In genomic region chr5:31535228-31535627, GRCm38 (mm10) we compare ENCODE assay signal across 26 mouse cellular contexts. TPM values are rescaled to one million over a fixed set of nuclear protein-coding genes. Genes with fewer than 3 reads are reported as not detected.
DNase-seq lines count a peak whose midpoint lies in the region; ATAC-seq and TF ChIP-seq lines count a peak whose summit lies in the region.
"Had no signal": no experiment of that assay in that cellular context is flagged by ENCODE, and none has a peak within 500 bp of the region (broad histone marks: within the 10 kb centered on the region; RNA-seq: fewer than 3 reads in every experiment).

No protein-coding gene starts in this region.

- no peak overlapping the region for H3K27ac ChIP-seq in embryonic facial prominence, embryonic 11.5 days (replicated peaks; ENCODE audit: low read depth, low read length)
- H3K27ac ChIP-seq in embryonic facial prominence, embryonic 10.5 days (replicated peaks), result no peak overlapping the region
- H3K27ac ChIP-seq in midbrain, embryonic 11.5 days (ENCODE audit: low read depth, low read length), result no peak overlapping the region
- no peak overlapping the region for H3K27ac ChIP-seq in midbrain, postnatal 0 days (ENCODE audit: low read depth, low read length)
- H3K27ac ChIP-seq: embryonic facial prominence, embryonic 15.5 days; hindbrain, embryonic 13.5 days; limb, embryonic 13.5 days; liver, embryonic 15.5 days had no signal

- no peak overlapping the region for H3K4me3 ChIP-seq in embryonic facial prominence, embryonic 11.5 days (ENCODE audit: low read depth, low read length)
- no peak overlapping the region for H3K4me3 ChIP-seq in embryonic facial prominence, embryonic 10.5 days
- no peak overlapping the region for H3K4me3 ChIP-seq in midbrain, embryonic 11.5 days (ENCODE audit: low read depth, low read length)
- no peak overlapping the region for H3K4me3 ChIP-seq in midbrain, postnatal 0 days (ENCODE audit: low read depth, low read length)
- H3K4me3 ChIP-seq: embryonic facial prominence, embryonic 15.5 days; hindbrain, embryonic 13.5 days; limb, embryonic 13.5 days; liver, embryonic 15.5 days had no signal

- no peak; the same call in none of the 2 replicates for TF ChIP-seq CTCF in midbrain, postnatal 0 days (IDR thresholded peaks at IDR 0.05)

- H3K27me3 ChIP-seq in embryonic facial prominence, embryonic 11.5 days (ENCODE audit: control insufficient read depth, insufficient read depth, low read length), result no peaks in the 10 kb centered on the region
- H3K27me3 ChIP-seq in embryonic facial prominence, embryonic 10.5 days (replicated peaks; ENCODE audit: low read depth, poor library complexity, severe bottlenecking), result no peaks in the 10 kb centered on the region
- H3K27me3 ChIP-seq in midbrain, embryonic 11.5 days (ENCODE audit: control insufficient read depth, insufficient read depth, low read length), result no peaks in the 10 kb centered on the region
- no peaks in the 10 kb centered on the region for H3K27me3 ChIP-seq in midbrain, postnatal 0 days (ENCODE audit: insufficient read depth, low read length)
- H3K27me3 ChIP-seq: embryonic facial prominence, embryonic 15.5 days; hindbrain, embryonic 13.5 days; limb, embryonic 13.5 days; liver, embryonic 15.5 days had no signal

- no peaks in the 10 kb centered on the region for H3K9me3 ChIP-seq in embryonic facial prominence, embryonic 11.5 days (replicated peaks; ENCODE audit: control insufficient read depth, low read length)
- H3K9me3 ChIP-seq in embryonic facial prominence, embryonic 10.5 days, result no peaks in the 10 kb centered on the region
- H3K9me3 ChIP-seq in midbrain, embryonic 11.5 days (ENCODE audit: control insufficient read depth, low read length), result no peaks in the 10 kb centered on the region
- H3K9me3 ChIP-seq in midbrain, postnatal 0 days (ENCODE audit: low read length), result no peaks in the 10 kb centered on the region
- H3K9me3 ChIP-seq: embryonic facial prominence, embryonic 15.5 days; G1E; hindbrain, embryonic 13.5 days; limb, embryonic 13.5 days; liver, embryonic 15.5 days had no signal

- WGBS in embryonic facial prominence, embryonic 11.5 days, result 92% methylated on average over 2 of the region's 2 CpGs
- WGBS in embryonic facial prominence, embryonic 10.5 days, result 91% methylated on average over 2 of the region's 2 CpGs
- WGBS in midbrain, embryonic 11.5 days, result 95% methylated on average over 2 of the region's 2 CpGs
- 96% methylated on average over 2 of the region's 2 CpGs for WGBS in midbrain, postnatal 0 days

- ATAC-seq in embryonic facial prominence, embryonic 11.5 days (replicated peaks; ENCODE audit: insufficient number of reproducible peaks, low FRiP score, low TSS enrichment, low read depth), result no peak
- no peak for ATAC-seq in midbrain, embryonic 11.5 days (ENCODE audit: low FRiP score)
- ATAC-seq in midbrain, postnatal 0 days (ENCODE audit: low FRiP score), result no peak
- ATAC-seq: midbrain, embryonic 16.5 days had no signal

- no peak overlapping the region for H3K9ac ChIP-seq in embryonic facial prominence, embryonic 11.5 days (replicated peaks; ENCODE audit: low read length)
- no peak overlapping the region for H3K9ac ChIP-seq in midbrain, embryonic 11.5 days (ENCODE audit: low read length)
- no peak overlapping the region for H3K9ac ChIP-seq in midbrain, postnatal 0 days (replicated peaks; ENCODE audit: low read length, poor library complexity, severe bottlenecking)
- H3K9ac ChIP-seq: embryonic facial prominence, embryonic 15.5 days; hindbrain, embryonic 13.5 days; limb, embryonic 13.5 days; liver, embryonic 15.5 days had no signal

- peak; percentile 7 for DNase-seq in embryonic facial prominence, embryonic 11.5 days (ENCODE audit: low spot score)
- no peak for DNase-seq in embryonic facial prominence, embryonic 10.5 days (ENCODE audit: low spot score)
- peak; percentile 83 for DNase-seq in midbrain, embryonic 11.5 days (ENCODE audit: low spot score, missing footprints)
- DNase-seq in midbrain, postnatal 0 days (ENCODE audit: low spot score), result no peak
- peak; percentile 19 for DNase-seq in induced T-regulatory cell, adult 2 months (ENCODE audit: low read depth)
- DNase-seq in kidney, adult 11 months, result no peak
- DNase-seq in cerebellum, adult 18-20 months, result no peak
- DNase-seq: adrenal gland, adult 2 months; cerebellum, postnatal 36 days; gastrocnemius, postnatal 25 days; kidney, adult 18-20 months; kidney, postnatal 14 days; lung, postnatal 4 days; right cerebral cortex, postnatal 14 days; thymus, postnatal 4 days had no signal

- H3K36me3 ChIP-seq in embryonic facial prominence, embryonic 11.5 days (replicated peaks; ENCODE audit: control insufficient read depth, insufficient read depth, low read depth, low read length), result peaks cover 2% of the 10 kb centered on the region
- peaks cover 97% of the 10 kb centered on the region for H3K36me3 ChIP-seq in embryonic facial prominence, embryonic 10.5 days (replicated peaks)
- peaks cover 4% of the 10 kb centered on the region for H3K36me3 ChIP-seq in midbrain, embryonic 11.5 days (ENCODE audit: control insufficient read depth, insufficient read depth, low read length)
- H3K36me3 ChIP-seq in midbrain, postnatal 0 days (ENCODE audit: insufficient read depth, low read length), result peaks cover 44% of the 10 kb centered on the region

- no peak overlapping the region for H3K4me2 ChIP-seq in embryonic facial prominence, embryonic 11.5 days (ENCODE audit: low read depth, low read length)
- H3K4me2 ChIP-seq in midbrain, embryonic 11.5 days, result no peak overlapping the region
- H3K4me2 ChIP-seq in midbrain, postnatal 0 days (ENCODE audit: low read depth, low read length, poor library complexity, severe bottlenecking), result no peak overlapping the region
- H3K4me2 ChIP-seq: embryonic facial prominence, embryonic 15.5 days; hindbrain, embryonic 13.5 days; limb, embryonic 13.5 days; liver, embryonic 15.5 days had no signal

- H3K4me1 ChIP-seq in embryonic facial prominence, embryonic 11.5 days (ENCODE audit: control insufficient read depth, insufficient read depth, low read length), result no peaks in the 10 kb centered on the region
- no peaks in the 10 kb centered on the region for H3K4me1 ChIP-seq in embryonic facial prominence, embryonic 10.5 days
- H3K4me1 ChIP-seq in midbrain, embryonic 11.5 days (ENCODE audit: control insufficient read depth, insufficient read depth, low read length), result no peaks in the 10 kb centered on the region
- no peaks in the 10 kb centered on the region for H3K4me1 ChIP-seq in midbrain, postnatal 0 days (ENCODE audit: insufficient read depth, low read length)
- H3K4me1 ChIP-seq: embryonic facial prominence, embryonic 15.5 days; hindbrain, embryonic 13.5 days; limb, embryonic 13.5 days; liver, embryonic 15.5 days had no signal

RNA-seq across cellular contexts. Expression of gene Supt7l, which starts 7.6 kb away (rescaled TPM):
- polyA plus RNA-seq in embryonic facial prominence, embryonic 11.5 days (2014; fragmentation: Nextera tagmentation; extraction: Ambion mirVana), result 17.8 and 18.8 TPM in 2 replicates
- polyA plus RNA-seq in embryonic facial prominence, embryonic 10.5 days (2016; fragmentation: Nextera tagmentation; extraction: Ambion mirVana), result 29.3 and 29.6 TPM in 2 replicates
- 19.2 and 21.4 TPM in 2 replicates for polyA plus RNA-seq in midbrain, embryonic 11.5 days (2014; fragmentation: Nextera tagmentation; extraction: Ambion mirVana)
- 25.3 and 25.7 TPM in 2 replicates for total RNA-seq in midbrain, postnatal 0 days (2014; rRNA removed)
- polyA plus RNA-seq in midbrain, postnatal 0 days (2015; fragmentation: Nextera tagmentation; extraction: Ambion mirVana), result 18.1 and 20.4 TPM in 2 replicates

RNA-seq across cellular contexts. Expression of gene Slc4a1ap, which starts 8.4 kb away (rescaled TPM):
- 26.2 and 29.5 TPM in 2 replicates for polyA plus RNA-seq in embryonic facial prominence, embryonic 11.5 days (2014; fragmentation: Nextera tagmentation; extraction: Ambion mirVana)
- 32.2 and 33.1 TPM in 2 replicates for polyA plus RNA-seq in embryonic facial prominence, embryonic 10.5 days (2016; fragmentation: Nextera tagmentation; extraction: Ambion mirVana)
- polyA plus RNA-seq in midbrain, embryonic 11.5 days (2014; fragmentation: Nextera tagmentation; extraction: Ambion mirVana), result 26.2 and 32.0 TPM in 2 replicates
- total RNA-seq in midbrain, postnatal 0 days (2014; rRNA removed), result 36.8 and 39.6 TPM in 2 replicates
- 23.3 and 30.1 TPM in 2 replicates for polyA plus RNA-seq in midbrain, postnatal 0 days (2015; fragmentation: Nextera tagmentation; extraction: Ambion mirVana)

RNA-seq across cellular contexts. Expression of gene Gpn1, which starts 40.7 kb away (rescaled TPM):
- 77.7 and 85.2 TPM in 2 replicates for polyA plus RNA-seq in embryonic facial prominence, embryonic 11.5 days (2014; fragmentation: Nextera tagmentation; extraction: Ambion mirVana)
- polyA plus RNA-seq in embryonic facial prominence, embryonic 10.5 days (2016; fragmentation: Nextera tagmentation; extraction: Ambion mirVana), result 110 and 113 TPM in 2 replicates
- polyA plus RNA-seq in midbrain, embryonic 11.5 days (2014; fragmentation: Nextera tagmentation; extraction: Ambion mirVana), result 70.9 and 71.2 TPM in 2 replicates
- total RNA-seq in midbrain, postnatal 0 days (2014; rRNA removed), result 35.2 and 37.3 TPM in 2 replicates
- polyA plus RNA-seq in midbrain, postnatal 0 days (2015; fragmentation: Nextera tagmentation; extraction: Ambion mirVana), result 62.7 and 71.1 TPM in 2 replicates

RNA-seq across cellular contexts. Expression of gene 4930548H24Rik, which starts 49.7 kb away (rescaled TPM):
- polyA plus RNA-seq in embryonic facial prominence, embryonic 11.5 days (2014; fragmentation: Nextera tagmentation; extraction: Ambion mirVana), result not detected in 2 replicates
- polyA plus RNA-seq in embryonic facial prominence, embryonic 10.5 days (2016; fragmentation: Nextera tagmentation; extraction: Ambion mirVana), result 0.11 and 0.16 TPM in 2 replicates
- not detected in 2 replicates for polyA plus RNA-seq in midbrain, embryonic 11.5 days (2014; fragmentation: Nextera tagmentation; extraction: Ambion mirVana)
- 0.28 TPM in 1 of 2 replicates, not detected in the other for total RNA-seq in midbrain, postnatal 0 days (2014; rRNA removed)
- not detected in 2 replicates for polyA plus RNA-seq in midbrain, postnatal 0 days (2015; fragmentation: Nextera tagmentation; extraction: Ambion mirVana)
- total RNA-seq: gastrocnemius, postnatal 25 days had no signal
- polyA plus RNA-seq: adrenal gland, adult 2 months; frontal cortex, adult 2 months; G1E; heart, postnatal 0 days; hindbrain, embryonic 13.5 days; liver, embryonic 15.5 days; midbrain, embryonic 16.5 days; neural tube, embryonic 11.5 days; spleen, adult 2 months; stomach, embryonic 16.5 days had no signal

Comparison
In these comparisons a context has a peak if more than half of its experiments do, and no peak if none do; other contexts are left out.
1. DNase-seq: peak in embryonic facial prominence, embryonic 11.5 days (single experiment), midbrain, embryonic 11.5 days (single experiment) and induced T-regulatory cell, adult 2 months (single experiment); none in embryonic facial prominence, embryonic 10.5 days (single experiment), midbrain, postnatal 0 days (single experiment), kidney, adult 11 months (single experiment) and cerebellum, adult 18-20 months (0 of 2).